9 mouse cellular contexts compared by ENCODE assay signal in the genomic region with DNA sequence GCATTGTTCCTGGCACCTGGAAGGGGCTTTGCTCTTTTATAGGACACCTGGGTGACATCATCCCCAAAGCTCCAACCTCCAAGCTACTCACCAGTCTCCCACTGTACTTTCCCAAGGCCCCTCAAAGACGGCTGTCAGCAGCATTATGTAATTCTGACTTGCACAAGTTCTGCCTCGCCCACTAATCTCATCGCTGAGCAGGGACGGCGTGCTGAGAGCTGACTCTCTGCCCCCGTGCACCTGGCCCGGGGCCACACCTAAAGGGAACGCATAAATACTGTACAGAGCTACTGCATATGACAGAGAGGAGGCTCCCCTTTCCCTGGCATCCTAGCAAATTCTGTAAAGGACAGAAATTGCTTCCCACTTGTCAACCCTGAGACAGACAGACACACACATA. TPM values are rescaled to one million over a fixed set of nuclear protein-coding genes. Genes with fewer than 3 reads are reported as not detected.
DNase-seq lines count a peak whose midpoint lies in the region; ATAC-seq and TF ChIP-seq lines count a peak whose summit lies in the region.
"Had no signal": no experiment of that assay in that cellular context is flagged by ENCODE, and none has a peak within 500 bp of the region (broad histone marks: within the 10 kb centered on the region; RNA-seq: fewer than 3 reads in every experiment).

No protein-coding gene starts in this region.

- WGBS in kidney, embryonic 14.5 days: 80% methylated on average over 8 of the region's 8 CpGs

- H3K4me1 ChIP-seq in kidney, embryonic 14.5 days (ENCODE audit: control insufficient read depth, insufficient read depth, low read length): peaks cover 20% of the 10 kb centered on the region; the same call in 1 of the 2 replicates
- H3K4me1 ChIP-seq in cortical plate, adult 2 months (ENCODE audit: control insufficient read depth, insufficient read depth, low read length): peaks cover 6% of the 10 kb centered on the region; the same call in 1 of the 2 replicates

- ATAC-seq in kidney, embryonic 14.5 days (ENCODE audit: low FRiP score, low TSS enrichment): no peak
- no peak for ATAC-seq in monocyte, adult 5-6 weeks (replicated peaks; ENCODE audit: insufficient number of reproducible peaks, low FRiP score, low TSS enrichment, poor library complexity, severe bottlenecking)

- TF ChIP-seq POLR2A in cortical plate, adult 2 months (IDR thresholded peaks at IDR 0.05; ENCODE audit: extremely low read depth, insufficient read depth, low read length): no peak

- no peaks in the 10 kb centered on the region for H3K36me3 ChIP-seq in kidney, embryonic 14.5 days (ENCODE audit: control insufficient read depth, insufficient read depth, low read length)

- DNase-seq in kidney, postnatal 4 days: no peak
- peak; percentile 10 for DNase-seq in ZHBTc4 (ENCODE audit: low read depth, low spot score)
- DNase-seq in lung, postnatal 25 days (ENCODE audit: low spot score): peak; percentile 49
- no peak for DNase-seq in yolk sac, embryonic 10.5 days (ENCODE audit: low spot score)
- no peak for DNase-seq in thymus, postnatal 36 days
- DNase-seq: heart, adult 18-20 months had no signal

- TF ChIP-seq CTCF in cortical plate, adult 2 months (IDR thresholded peaks at IDR 0.05; ENCODE audit: extremely low read depth, insufficient read depth, low read length): no peak

- no peaks in the 10 kb centered on the region for H3K27me3 ChIP-seq in kidney, embryonic 14.5 days (ENCODE audit: control insufficient read depth, insufficient read depth, low read length)

- no peaks in the 10 kb centered on the region for H3K9me3 ChIP-seq in kidney, embryonic 14.5 days (ENCODE audit: control insufficient read depth, low read length)

- H3K27ac ChIP-seq in kidney, embryonic 14.5 days (ENCODE audit: low read depth, low read length): no peak overlapping the region
- H3K27ac ChIP-seq in cortical plate, adult 2 months (ENCODE audit: insufficient read depth, low read length): 0 out of 2 replicates have a peak overlapping the region, but pooled peaks have one; percentile 14

- H3K4me3 ChIP-seq in kidney, embryonic 14.5 days (ENCODE audit: low read length): no peak overlapping the region
- H3K4me3 ChIP-seq in cortical plate, adult 2 months (ENCODE audit: insufficient read depth, low read length): no peak overlapping the region

- H3K4me2 ChIP-seq in kidney, embryonic 14.5 days (replicated peaks; ENCODE audit: low read depth, low read length): no peak overlapping the region

- 0 out of 2 replicates have a peak overlapping the region, but pooled peaks have one; percentile 4 for H3K9ac ChIP-seq in kidney, embryonic 14.5 days (ENCODE audit: low read depth, low read length)

RNA-seq across cellular contexts. Expression of a gene that starts 4.6 kb away (rescaled TPM):
- 10.0 and 18.8 TPM in 2 replicates for polyA plus RNA-seq in kidney, embryonic 14.5 days (2014; fragmentation: Nextera tagmentation; extraction: Ambion mirVana)
- 16.0 and 16.1 TPM in 2 replicates for polyA plus RNA-seq in cortical plate, adult 2 months (2012; rRNA removed)
- total RNA-seq in monocyte, adult 5-6 weeks (2017): 15.5 to 25.4 TPM (median 23.5 TPM) in 3 replicates

Comparison
In these comparisons a context has a peak if more than half of its experiments do, and no peak if none do; other contexts are left out.
1. DNase-seq: peak in ZHBTc4 (single experiment) and lung, postnatal 25 days (single experiment); none in kidney, postnatal 4 days (0 of 2), yolk sac, embryonic 10.5 days (single experiment) and thymus, postnatal 36 days (0 of 2).